Mouse (Mus musculus): ENCODE measurements around the gene Sipa1l1. TPM values are rescaled to one million over a fixed set of nuclear protein-coding genes. Genes with fewer than 3 reads are reported as not detected.

Sipa1l1 gene
- polyA plus RNA-seq, 1 experiment from 2014 or later: 17.2 TPM

DNA sequence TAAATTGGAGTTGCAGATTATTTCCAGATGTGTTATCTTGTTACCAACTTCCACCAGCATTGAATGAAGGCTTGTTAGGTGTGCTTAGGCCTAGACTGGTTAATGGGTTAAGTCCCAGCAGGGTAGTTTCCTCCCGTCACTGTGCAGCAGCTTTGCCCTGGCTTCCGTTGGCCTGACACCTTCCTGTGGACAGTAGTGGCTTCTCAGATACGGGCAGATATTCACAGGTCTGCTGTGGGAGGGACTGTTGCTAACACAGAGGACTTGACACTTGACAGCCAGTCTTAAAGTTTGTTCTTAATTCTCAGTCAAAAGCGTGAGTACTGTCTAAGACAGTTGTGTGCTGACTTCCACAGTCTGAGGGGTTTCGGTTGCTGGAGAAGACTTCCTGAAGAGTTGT is 45.8 kb downstream of the Sipa1l1 start:
- Histone ChIP-seq H3K27me3 (ENCODE audit: control insufficient read depth, insufficient read depth, low read length) (no peaks in the 10 kb centered on the region), H3K4me2 (ENCODE audit: low read depth, low read length) (no peak overlapping the region), H3K4me1 (ENCODE audit: control insufficient read depth, insufficient read depth, low read length) (no peaks in the 10 kb centered on the region), H3K9ac (replicated peaks; ENCODE audit: low read depth, low read length) (no peak overlapping the region), H3K27ac (ENCODE audit: low read depth, low read length) (no peak overlapping the region), H3K36me3 (ENCODE audit: control insufficient read depth, insufficient read depth, low read length) (no peaks in the 10 kb centered on the region), H3K4me3 (ENCODE audit: low read depth, low read length) (no peak overlapping the region), H3K9me3 (ENCODE audit: control insufficient read depth, low read length) (no peaks in the 10 kb centered on the region)
- no peak for ATAC-seq (ENCODE audit: low read depth)
- 75% methylated on average over 5 of the region's 5 CpGs for WGBS

DNA sequence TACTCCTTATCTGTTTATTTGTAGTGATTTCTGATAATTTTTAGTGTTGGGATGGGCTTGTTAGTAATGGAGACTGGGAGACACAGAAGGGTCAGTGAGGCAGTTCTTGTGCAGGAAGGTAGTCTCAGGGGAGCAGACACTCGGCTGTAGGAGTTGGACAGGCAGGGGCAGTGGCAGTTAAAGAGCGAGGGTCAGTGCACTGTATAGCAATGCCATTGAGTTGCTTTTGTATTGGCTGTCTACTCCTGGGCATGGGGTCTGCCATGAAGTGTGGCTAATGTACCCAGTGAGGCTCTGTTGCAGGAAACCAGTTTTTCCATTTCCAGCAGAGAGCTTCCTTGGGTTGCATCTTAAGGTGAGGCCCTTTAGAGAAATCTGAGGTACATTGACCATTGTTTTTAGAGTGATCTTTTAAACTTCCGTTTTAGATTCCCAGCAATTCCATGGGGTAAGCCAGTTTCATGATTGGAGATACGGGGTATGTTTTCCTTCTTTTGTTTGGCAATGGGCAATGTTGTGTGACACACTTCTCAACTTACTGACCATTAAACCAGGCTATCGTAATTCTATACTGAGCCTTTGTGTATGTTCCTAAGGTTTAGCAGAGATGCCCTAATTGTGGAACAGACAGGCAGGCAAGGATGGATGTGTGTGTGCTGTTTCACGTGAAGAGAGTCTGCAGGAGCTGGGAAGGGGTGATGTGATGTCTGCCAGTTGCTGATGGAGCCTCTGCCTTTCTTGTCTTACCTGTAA is 47.9 kb downstream of the Sipa1l1 start:
- WGBS: 73% methylated on average over 6 of the region's 6 CpGs
- Histone ChIP-seq H3K4me1 (ENCODE audit: control insufficient read depth, insufficient read depth, low read length) (no peaks in the 10 kb centered on the region), H3K9ac (replicated peaks; ENCODE audit: low read depth, low read length) (no peak overlapping the region), H3K4me2 (ENCODE audit: low read depth, low read length) (no peak overlapping the region), H3K4me3 (ENCODE audit: low read depth, low read length) (no peak overlapping the region), H3K9me3 (ENCODE audit: control insufficient read depth, low read length) (no peaks in the 10 kb centered on the region), H3K27ac (ENCODE audit: low read depth, low read length) (no peak overlapping the region), H3K36me3 (ENCODE audit: control insufficient read depth, insufficient read depth, low read length) (no peaks in the 10 kb centered on the region), H3K27me3 (ENCODE audit: control insufficient read depth, insufficient read depth, low read length) (no peaks in the 10 kb centered on the region)
- ATAC-seq (ENCODE audit: low read depth): no peak

DNA sequence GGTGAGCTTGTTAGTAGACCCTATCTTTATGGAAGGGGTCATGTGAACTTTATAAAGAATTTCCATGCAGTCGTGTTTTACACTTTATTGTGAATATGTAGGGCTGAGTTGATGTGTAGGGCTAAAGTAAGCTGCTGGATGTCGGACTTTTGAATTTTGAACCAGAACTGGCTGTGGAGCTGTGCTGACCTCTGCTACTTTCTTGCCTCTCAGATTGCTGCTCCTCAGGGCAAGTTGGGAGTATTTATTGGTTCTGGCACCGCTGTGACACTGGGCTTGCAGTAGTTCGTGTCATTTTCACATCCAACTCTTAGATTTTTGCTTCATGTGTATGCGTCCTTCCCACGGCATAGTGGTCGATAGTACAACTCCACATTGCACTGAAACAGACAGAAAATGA is 49.1 kb downstream of the Sipa1l1 start:
- H3K27ac ChIP-seq (ENCODE audit: low read depth, low read length): no peak overlapping the region
- H3K9me3 ChIP-seq (ENCODE audit: control insufficient read depth, low read length): no peaks in the 10 kb centered on the region
- no peaks in the 10 kb centered on the region for H3K4me1 ChIP-seq (ENCODE audit: control insufficient read depth, insufficient read depth, low read length)
- 91% methylated on average over 7 of the region's 7 CpGs for WGBS
- ATAC-seq (ENCODE audit: low read depth): no peak
- no peak overlapping the region for H3K4me2 ChIP-seq (ENCODE audit: low read depth, low read length)
- H3K27me3 ChIP-seq (ENCODE audit: control insufficient read depth, insufficient read depth, low read length): no peaks in the 10 kb centered on the region
- no peaks in the 10 kb centered on the region for H3K36me3 ChIP-seq (ENCODE audit: control insufficient read depth, insufficient read depth, low read length)
- no peak overlapping the region for H3K4me3 ChIP-seq (ENCODE audit: low read depth, low read length)
- H3K9ac ChIP-seq (replicated peaks; ENCODE audit: low read depth, low read length): no peak overlapping the region

DNA sequence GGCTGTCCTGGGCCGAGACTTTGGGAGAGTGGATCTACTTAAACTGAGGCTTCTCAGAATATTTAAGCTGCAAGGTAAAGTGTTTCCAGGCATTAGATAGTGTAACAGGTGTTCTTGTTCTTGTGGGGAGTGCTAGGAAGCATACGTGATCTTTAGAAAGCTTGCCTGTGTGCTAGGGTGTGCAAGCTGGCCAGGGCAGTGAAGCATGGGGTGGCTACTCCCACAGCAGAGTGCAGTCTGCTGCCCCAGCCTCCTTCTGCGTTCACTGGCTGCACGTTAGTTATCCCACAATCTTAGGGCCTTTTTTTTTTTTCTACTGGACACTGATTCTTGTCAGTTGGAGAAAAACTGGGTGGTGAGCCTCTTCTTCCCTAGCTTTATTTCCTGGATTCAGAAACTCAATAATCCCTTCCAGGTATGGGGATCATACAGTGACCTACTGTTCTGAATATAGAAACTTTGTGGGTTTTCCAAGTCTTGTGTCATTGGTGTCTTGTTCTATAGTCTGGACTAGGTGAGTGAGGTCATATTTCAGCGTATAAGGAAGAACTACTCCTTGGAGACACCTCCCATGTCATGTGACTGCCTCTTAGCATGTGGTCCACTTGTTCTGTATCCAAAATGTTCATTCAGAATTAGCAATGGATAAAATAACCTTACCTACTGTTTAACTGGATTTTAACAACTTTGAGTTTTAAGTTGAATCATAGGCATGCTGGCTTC is 51.4 kb downstream of the Sipa1l1 start:
- Histone ChIP-seq H3K9ac (replicated peaks; ENCODE audit: low read depth, low read length) (no peak overlapping the region), H3K36me3 (ENCODE audit: control insufficient read depth, insufficient read depth, low read length) (no peaks in the 10 kb centered on the region), H3K4me1 (ENCODE audit: control insufficient read depth, insufficient read depth, low read length) (no peaks in the 10 kb centered on the region), H3K27me3 (ENCODE audit: control insufficient read depth, insufficient read depth, low read length) (no peaks in the 10 kb centered on the region), H3K9me3 (ENCODE audit: control insufficient read depth, low read length) (no peaks in the 10 kb centered on the region), H3K4me2 (ENCODE audit: low read depth, low read length) (no peak overlapping the region), H3K27ac (ENCODE audit: low read depth, low read length) (no peak overlapping the region), H3K4me3 (ENCODE audit: low read depth, low read length) (no peak overlapping the region)
- 87% methylated on average over 5 of the region's 5 CpGs for WGBS
- no peak for ATAC-seq (ENCODE audit: low read depth)

DNA sequence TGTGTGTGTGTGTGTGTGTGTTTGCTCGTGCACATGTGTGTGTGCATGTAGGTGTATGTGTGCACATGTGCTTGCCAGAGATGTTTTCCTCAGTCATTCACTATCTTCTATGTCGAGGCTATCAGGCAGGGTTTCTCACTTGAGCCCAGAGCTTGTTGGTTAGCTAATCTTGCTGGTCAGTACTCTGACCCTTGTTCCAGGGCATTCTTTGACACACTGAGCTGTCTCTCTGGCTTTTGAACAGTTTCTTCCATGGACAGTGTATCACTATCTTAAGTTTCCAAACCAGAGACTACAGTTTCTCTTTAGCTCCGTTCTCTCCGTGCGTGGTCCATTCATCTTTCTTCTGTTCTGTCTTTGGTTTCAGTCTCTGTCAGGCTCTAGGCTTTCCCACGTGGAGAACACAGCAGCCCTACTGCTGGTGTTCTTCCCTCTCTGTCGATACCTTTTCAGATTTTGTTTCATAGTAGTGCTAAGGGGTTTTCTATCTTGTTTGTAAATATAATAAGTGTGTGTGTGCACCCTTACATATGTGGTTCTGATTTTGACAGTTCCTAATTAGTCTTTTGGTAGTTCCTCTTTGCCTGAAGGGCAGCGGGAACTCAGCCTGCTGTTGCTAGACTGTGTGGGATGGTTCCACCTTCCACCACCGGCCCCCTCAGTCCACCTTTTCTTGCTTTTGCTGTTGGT is 54.2 kb downstream of the Sipa1l1 start:
- H3K4me1 ChIP-seq (ENCODE audit: control insufficient read depth, insufficient read depth, low read length): no peaks in the 10 kb centered on the region
- H3K9me3 ChIP-seq (ENCODE audit: control insufficient read depth, low read length): no peaks in the 10 kb centered on the region
- no peak overlapping the region for H3K9ac ChIP-seq (replicated peaks; ENCODE audit: low read depth, low read length)
- WGBS: 85% methylated on average over 9 of the region's 9 CpGs
- H3K4me3 ChIP-seq (ENCODE audit: low read depth, low read length): no peak overlapping the region
- H3K27me3 ChIP-seq (ENCODE audit: control insufficient read depth, insufficient read depth, low read length): no peaks in the 10 kb centered on the region
- H3K36me3 ChIP-seq (ENCODE audit: control insufficient read depth, insufficient read depth, low read length): no peaks in the 10 kb centered on the region
- no peak overlapping the region for H3K4me2 ChIP-seq (ENCODE audit: low read depth, low read length)
- no peak for ATAC-seq (ENCODE audit: low read depth)
- H3K27ac ChIP-seq (ENCODE audit: low read depth, low read length): no peak overlapping the region

DNA sequence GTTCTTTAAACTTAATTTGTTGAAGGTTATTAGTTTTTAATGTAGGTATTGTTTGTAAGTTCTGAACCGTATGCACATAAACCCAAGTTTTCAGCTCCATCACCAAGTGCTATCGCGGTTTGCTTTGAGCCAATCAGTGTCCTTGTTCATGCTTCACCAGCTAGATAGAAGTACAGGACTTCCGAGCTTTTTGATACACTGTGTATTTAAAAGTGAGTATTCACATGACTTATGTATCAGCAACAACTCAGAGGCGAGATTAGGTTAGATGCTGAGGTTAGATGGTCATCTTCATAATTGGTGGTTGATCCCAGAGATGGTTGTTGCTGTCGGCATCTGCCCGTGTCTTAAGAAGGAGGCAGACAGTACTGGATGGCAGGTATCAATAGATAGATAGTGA is 55.7 kb downstream of the Sipa1l1 start:
- Histone ChIP-seq H3K4me2 (ENCODE audit: low read depth, low read length) (no peak overlapping the region), H3K4me3 (ENCODE audit: low read depth, low read length) (no peak overlapping the region), H3K9ac (replicated peaks; ENCODE audit: low read depth, low read length) (no peak overlapping the region), H3K36me3 (ENCODE audit: control insufficient read depth, insufficient read depth, low read length) (no peaks in the 10 kb centered on the region), H3K9me3 (ENCODE audit: control insufficient read depth, low read length) (no peaks in the 10 kb centered on the region), H3K4me1 (ENCODE audit: control insufficient read depth, insufficient read depth, low read length) (no peaks in the 10 kb centered on the region), H3K27me3 (ENCODE audit: control insufficient read depth, insufficient read depth, low read length) (no peaks in the 10 kb centered on the region), H3K27ac (ENCODE audit: low read depth, low read length) (no peak overlapping the region)
- 97% methylated on average over 7 of the region's 7 CpGs for WGBS
- ATAC-seq (ENCODE audit: low read depth): no peak

DNA sequence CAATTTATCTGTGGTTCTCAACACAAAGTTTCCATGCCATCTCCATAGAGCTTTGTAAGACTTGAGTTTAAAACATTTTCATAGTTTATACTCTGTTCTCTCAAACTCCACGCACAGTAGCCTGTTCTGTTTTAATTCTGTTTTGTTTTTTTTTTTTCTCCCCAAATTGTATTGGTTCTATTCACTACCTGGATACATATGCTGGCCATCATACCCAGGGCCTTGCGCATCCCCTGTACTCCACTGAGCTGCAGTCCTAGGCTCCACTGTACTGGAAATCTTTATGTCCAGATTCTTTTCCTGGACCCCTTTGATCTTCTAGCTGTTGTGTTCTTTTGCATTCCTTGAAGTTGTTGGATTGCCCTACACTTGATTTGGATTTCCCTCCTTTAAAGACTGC is 56.2 kb downstream of the Sipa1l1 start:
- no peak overlapping the region for H3K9ac ChIP-seq (replicated peaks; ENCODE audit: low read depth, low read length)
- no peaks in the 10 kb centered on the region for H3K27me3 ChIP-seq (ENCODE audit: control insufficient read depth, insufficient read depth, low read length)
- H3K4me3 ChIP-seq (ENCODE audit: low read depth, low read length): no peak overlapping the region
- WGBS: 98% methylated on average over 2 of the region's 2 CpGs
- no peak overlapping the region for H3K27ac ChIP-seq (ENCODE audit: low read depth, low read length)
- no peaks in the 10 kb centered on the region for H3K4me1 ChIP-seq (ENCODE audit: control insufficient read depth, insufficient read depth, low read length)
- ATAC-seq (ENCODE audit: low read depth): no peak
- H3K9me3 ChIP-seq (ENCODE audit: control insufficient read depth, low read length): no peaks in the 10 kb centered on the region
- no peaks in the 10 kb centered on the region for H3K36me3 ChIP-seq (ENCODE audit: control insufficient read depth, insufficient read depth, low read length)
- H3K4me2 ChIP-seq (ENCODE audit: low read depth, low read length): no peak overlapping the region

DNA sequence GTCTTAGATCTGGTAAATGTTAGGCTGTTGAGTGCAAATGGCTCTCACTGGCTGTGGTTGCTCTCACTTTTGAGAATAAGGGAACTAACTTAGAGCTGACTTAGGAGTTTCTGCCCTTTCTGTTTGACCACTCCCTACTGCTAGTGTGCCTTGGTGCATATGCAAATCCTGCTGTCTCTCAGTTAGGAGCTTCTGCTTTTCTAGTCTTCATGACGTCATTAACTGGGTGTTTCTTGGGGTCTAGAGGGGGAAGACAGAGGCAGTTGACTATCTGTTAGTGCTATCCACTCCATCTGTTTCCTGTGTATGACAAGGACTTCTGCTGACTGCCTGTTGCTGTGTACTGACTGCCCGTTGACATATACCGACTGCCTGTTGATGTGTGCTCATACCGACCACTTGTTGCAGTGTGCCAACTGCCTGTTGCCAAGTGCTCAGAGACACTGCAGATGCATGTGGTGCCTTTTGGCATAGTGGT is 56.7 kb downstream of the Sipa1l1 start:
- 54% methylated on average over 4 of the region's 4 CpGs for WGBS
- no peak overlapping the region for H3K4me3 ChIP-seq (ENCODE audit: low read depth, low read length)

More for the DNA sequence above, 56.7 kb downstream of the Sipa1l1 start:
- H3K9me3 ChIP-seq (ENCODE audit: control insufficient read depth, low read length): no peaks in the 10 kb centered on the region
- H3K36me3 ChIP-seq (ENCODE audit: control insufficient read depth, insufficient read depth, low read length): no peaks in the 10 kb centered on the region
- no peaks in the 10 kb centered on the region for H3K4me1 ChIP-seq (ENCODE audit: control insufficient read depth, insufficient read depth, low read length)
- H3K4me2 ChIP-seq (ENCODE audit: low read depth, low read length): no peak overlapping the region
- H3K27ac ChIP-seq (ENCODE audit: low read depth, low read length): no peak overlapping the region
- ATAC-seq (ENCODE audit: low read depth): no peak
- H3K27me3 ChIP-seq (ENCODE audit: control insufficient read depth, insufficient read depth, low read length): no peaks in the 10 kb centered on the region
- no peak overlapping the region for H3K9ac ChIP-seq (replicated peaks; ENCODE audit: low read depth, low read length)

Measured in neural tube, embryonic 14.5 days (tissue).